Mouse (Mus musculus): ENCODE results near the gene Gm47791. TPM values are rescaled to one million over a fixed set of nuclear protein-coding genes. Genes with fewer than 3 reads are reported as not detected.
A peak's percentile ranks its signal among the peaks of the same experiment; 100 is the strongest.

Gm47791 gene
- polyA plus RNA-seq, 1 experiment from 2014 or later = not detected

DNA sequence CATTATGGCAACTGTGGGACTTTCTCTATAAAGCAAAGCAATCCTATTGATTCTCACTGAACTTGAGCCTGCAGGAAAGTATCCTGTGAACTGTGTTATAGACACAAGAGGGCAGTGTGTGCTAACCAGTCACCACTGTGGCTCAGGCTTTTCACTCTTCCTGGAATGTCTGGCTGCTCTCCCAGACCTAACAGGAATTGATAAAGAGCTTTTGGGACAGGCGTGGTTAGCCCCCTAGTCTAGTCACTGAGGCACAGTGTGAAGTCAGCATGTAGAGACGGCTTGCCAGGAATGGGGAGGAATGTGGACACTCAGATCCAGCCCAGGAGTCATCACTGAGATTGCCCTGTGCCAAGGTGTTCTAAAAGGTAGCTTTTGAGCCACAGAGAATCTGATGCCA is 16.4 kb upstream of the Gm47791 start:
- H3K9me3 ChIP-seq = no peaks in the 10 kb centered on the region
- H3K4me1 ChIP-seq = peaks cover 10% of the 10 kb centered on the region
- 2% methylated on average over 2 of the region's 2 CpGs for WGBS
- no peak overlapping the region for H3K4me3 ChIP-seq
- H3K9ac ChIP-seq = no peak overlapping the region
- H3K4me2 ChIP-seq = no peak overlapping the region
- peaks cover 4% of the 10 kb centered on the region; the same call in 1 of the 2 replicates for H3K27me3 ChIP-seq (replicated peaks)
- peak; percentile 74; the same call in 1 of the 2 replicates for ATAC-seq (ENCODE audit: extremely low read depth, insufficient number of reproducible peaks, low FRiP score, low TSS enrichment)
- H3K27ac ChIP-seq (replicated peaks) = 0 out of 2 replicates have a peak overlapping the region, but pooled peaks have one; percentile 8
- no peaks in the 10 kb centered on the region for H3K36me3 ChIP-seq

DNA sequence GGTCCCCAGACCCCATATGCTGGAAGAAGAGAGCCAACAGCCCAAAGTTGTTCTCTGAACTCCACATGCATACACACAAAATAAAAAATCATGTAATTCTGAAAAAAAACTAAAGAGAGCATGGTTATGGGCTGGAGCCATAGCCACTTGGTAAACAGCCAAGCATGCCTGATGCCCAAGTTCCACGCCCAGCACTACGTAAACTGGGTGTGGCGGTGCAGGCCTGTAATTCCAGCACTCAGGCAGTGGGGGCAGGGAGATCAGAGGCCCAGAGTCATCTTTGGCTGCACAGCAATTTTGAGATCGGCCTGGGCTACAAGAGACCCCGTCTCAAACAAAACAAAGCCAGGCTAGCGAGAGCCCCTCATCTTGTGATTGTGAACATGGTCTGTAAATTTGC is 14.5 kb upstream of the Gm47791 start:
- H3K9me3 ChIP-seq = no peaks in the 10 kb centered on the region
- H3K4me1 ChIP-seq = peaks cover 10% of the 10 kb centered on the region
- peaks cover 4% of the 10 kb centered on the region; the same call in 1 of the 2 replicates for H3K27me3 ChIP-seq (replicated peaks)
- 59% methylated on average over 6 of the region's 6 CpGs for WGBS
- no peak overlapping the region for H3K4me2 ChIP-seq
- no peak overlapping the region for H3K27ac ChIP-seq (replicated peaks)
- H3K4me3 ChIP-seq = no peak overlapping the region
- no peak for ATAC-seq (ENCODE audit: extremely low read depth, insufficient number of reproducible peaks, low FRiP score, low TSS enrichment)
- no peaks in the 10 kb centered on the region for H3K36me3 ChIP-seq
- no peak overlapping the region for H3K9ac ChIP-seq

GRCm38 (mm10) chr1:82783559-82783958 is 12.5 kb upstream of the Gm47791 start:
- peaks cover 10% of the 10 kb centered on the region for H3K4me1 ChIP-seq
- WGBS = 65% methylated on average over 3 of the region's 3 CpGs
- H3K36me3 ChIP-seq = no peaks in the 10 kb centered on the region

DNA sequence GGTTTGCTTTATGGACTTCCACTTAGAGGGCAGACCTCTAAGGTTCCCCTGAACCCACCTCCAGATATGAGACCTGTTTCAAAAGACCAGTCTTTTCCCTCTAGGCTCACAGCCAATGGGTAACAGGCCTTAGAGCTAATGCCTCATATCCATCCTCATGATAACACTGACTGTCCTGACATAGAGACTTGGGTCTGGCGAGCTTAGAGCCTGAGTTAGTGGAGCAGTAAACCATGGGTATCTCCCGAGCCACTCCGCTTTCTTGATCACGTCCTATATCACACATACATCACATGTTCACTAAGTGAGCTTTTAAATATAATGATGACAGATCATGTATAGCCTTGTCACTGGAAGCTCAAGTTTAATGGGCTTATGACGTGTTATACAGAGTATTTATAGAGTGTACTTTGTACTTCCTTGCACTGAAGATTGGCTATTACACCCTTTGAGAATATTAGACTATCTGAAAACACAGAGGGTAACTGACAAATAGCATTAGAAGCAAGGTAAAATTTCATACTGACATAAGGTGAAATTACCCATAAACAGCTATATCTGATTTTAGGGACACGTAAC is 8.4 kb upstream of the Gm47791 start:
- Histone ChIP-seq H3K27me3 (replicated peaks) (0 out of 2 replicates have a peak, but pooled peaks cover 4% of the 10 kb centered on the region), H3K36me3 (no peaks in the 10 kb centered on the region), H3K4me3 (no peak overlapping the region), H3K9ac (no peak overlapping the region), H3K4me1 (no peaks in the 10 kb centered on the region; the same call in 1 of the 2 replicates), H3K9me3 (no peaks in the 10 kb centered on the region), H3K4me2 (no peak overlapping the region), H3K27ac (replicated peaks) (no peak overlapping the region)
- ATAC-seq (ENCODE audit: extremely low read depth, insufficient number of reproducible peaks, low FRiP score, low TSS enrichment) = no peak
- 75% methylated on average over 6 of the region's 6 CpGs for WGBS

More at GRCm38 (mm10) chr1:82783559-82783958, 12.5 kb upstream of the Gm47791 start:
- Histone ChIP-seq H3K9me3 (no peaks in the 10 kb centered on the region), H3K4me2 (no peak overlapping the region), H3K27me3 (replicated peaks) (peaks cover 4% of the 10 kb centered on the region; the same call in 1 of the 2 replicates), H3K9ac (no peak overlapping the region), H3K27ac (replicated peaks) (no peak overlapping the region), H3K4me3 (no peak overlapping the region)
- no peak for ATAC-seq (ENCODE audit: extremely low read depth, insufficient number of reproducible peaks, low FRiP score, low TSS enrichment)

DNA sequence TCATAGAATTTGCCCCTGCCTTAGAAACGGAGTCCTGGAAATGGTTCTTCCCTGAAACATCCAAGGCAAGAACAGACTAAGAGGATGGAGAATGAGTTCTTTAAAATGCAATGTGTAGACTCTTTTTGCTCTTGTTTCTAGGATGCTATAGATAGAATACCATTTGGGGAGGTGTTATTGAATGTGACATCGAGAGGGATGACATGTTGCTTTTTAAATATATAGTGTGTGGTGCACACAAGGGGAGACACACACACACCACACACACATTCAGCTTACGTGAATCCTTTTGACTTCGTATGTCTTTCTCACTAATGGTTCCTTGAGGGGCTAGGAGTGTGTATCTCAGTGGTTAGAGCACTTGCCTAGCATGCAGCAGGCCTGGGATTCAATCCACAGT is 4.2 kb upstream of the Gm47791 start:
- peaks cover 6% of the 10 kb centered on the region; the same call in 1 of the 2 replicates for H3K4me1 ChIP-seq
- no peaks in the 10 kb centered on the region for H3K27me3 ChIP-seq (replicated peaks)
- no peaks in the 10 kb centered on the region for H3K9me3 ChIP-seq
- H3K4me2 ChIP-seq = no peak overlapping the region
- no peak for ATAC-seq (ENCODE audit: extremely low read depth, insufficient number of reproducible peaks, low FRiP score, low TSS enrichment)
- H3K27ac ChIP-seq (replicated peaks) = no peak overlapping the region
- no peak overlapping the region for H3K9ac ChIP-seq
- no peaks in the 10 kb centered on the region for H3K36me3 ChIP-seq
- WGBS = 87% methylated on average over 4 of the region's 4 CpGs
- H3K4me3 ChIP-seq = no peak overlapping the region

- no peaks in the 10 kb centered on the region for H3K9me3 ChIP-seq
- H3K27ac ChIP-seq (replicated peaks) = no peak overlapping the region
- no peak overlapping the region for H3K4me2 ChIP-seq
- H3K9ac ChIP-seq = no peak overlapping the region
- H3K36me3 ChIP-seq = no peaks in the 10 kb centered on the region
- H3K4me1 ChIP-seq = peaks cover 6% of the 10 kb centered on the region; the same call in 1 of the 2 replicates
- no peaks in the 10 kb centered on the region for H3K27me3 ChIP-seq (replicated peaks)
- ATAC-seq (ENCODE audit: extremely low read depth, insufficient number of reproducible peaks, low FRiP score, low TSS enrichment) = no peak
- WGBS = 59% methylated on average over 5 of the region's 5 CpGs
- H3K4me3 ChIP-seq = no peak overlapping the region
Measured at GRCm38 (mm10) chr1:82773208-82773607, 2.2 kb upstream of the Gm47791 start.

DNA sequence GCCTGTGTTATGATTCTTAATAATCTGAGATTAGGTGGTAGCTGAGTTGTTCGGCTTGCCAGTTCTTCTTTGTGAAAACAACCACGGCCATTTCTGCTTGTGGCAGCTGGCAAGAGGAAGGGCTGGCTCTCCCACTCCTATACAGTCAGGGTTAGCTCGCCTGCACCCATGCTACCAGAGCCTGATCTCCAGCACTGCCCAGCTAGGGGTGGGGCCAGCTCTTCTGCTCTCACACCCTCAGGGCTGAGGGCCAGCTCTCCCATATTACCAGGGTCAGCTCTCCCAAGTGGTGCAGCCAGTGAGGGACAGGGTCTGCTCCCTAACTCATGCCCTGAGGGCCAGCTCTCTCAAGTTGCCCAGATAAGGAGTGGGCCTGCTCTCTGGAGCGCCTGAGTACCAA is 1.4 kb upstream of the Gm47791 start:
- no peaks in the 10 kb centered on the region for H3K9me3 ChIP-seq
- no peak overlapping the region for H3K4me3 ChIP-seq
- H3K4me2 ChIP-seq = no peak overlapping the region
- no peaks in the 10 kb centered on the region for H3K36me3 ChIP-seq
- peaks cover 6% of the 10 kb centered on the region; the same call in 1 of the 2 replicates for H3K4me1 ChIP-seq
- ATAC-seq (ENCODE audit: extremely low read depth, insufficient number of reproducible peaks, low FRiP score, low TSS enrichment) = no peak
- WGBS = 81% methylated on average over 4 of the region's 4 CpGs
- H3K27ac ChIP-seq (replicated peaks) = no peak overlapping the region
- H3K9ac ChIP-seq = no peak overlapping the region
- no peaks in the 10 kb centered on the region for H3K27me3 ChIP-seq (replicated peaks)

- H3K9ac ChIP-seq = no peak within 1 kb of the TSS
- H3K4me2 ChIP-seq = no peak within 1 kb of the TSS
- H3K4me1 ChIP-seq = peaks cover 14% of the 10 kb centered on the region
- H3K27me3 ChIP-seq (replicated peaks) = no peaks in the 10 kb centered on the region
- no peak within 1 kb of the TSS for H3K4me3 ChIP-seq
- no peak within 1 kb of the TSS for H3K27ac ChIP-seq (replicated peaks)
- H3K36me3 ChIP-seq = no peaks in the 10 kb centered on the region
- WGBS = 60% methylated on average over 5 of the region's 5 CpGs
- ATAC-seq (ENCODE audit: extremely low read depth, insufficient number of reproducible peaks, low FRiP score, low TSS enrichment) = no peak
- no peaks in the 10 kb centered on the region for H3K9me3 ChIP-seq
Measured at GRCm38 (mm10) chr1:82768269-82768668, 2.8 kb downstream of the Gm47791 start, which contains the start of gene Tm4sf20. Tm4sf20 (minus strand) TSS chr1:82768461.

DNA sequence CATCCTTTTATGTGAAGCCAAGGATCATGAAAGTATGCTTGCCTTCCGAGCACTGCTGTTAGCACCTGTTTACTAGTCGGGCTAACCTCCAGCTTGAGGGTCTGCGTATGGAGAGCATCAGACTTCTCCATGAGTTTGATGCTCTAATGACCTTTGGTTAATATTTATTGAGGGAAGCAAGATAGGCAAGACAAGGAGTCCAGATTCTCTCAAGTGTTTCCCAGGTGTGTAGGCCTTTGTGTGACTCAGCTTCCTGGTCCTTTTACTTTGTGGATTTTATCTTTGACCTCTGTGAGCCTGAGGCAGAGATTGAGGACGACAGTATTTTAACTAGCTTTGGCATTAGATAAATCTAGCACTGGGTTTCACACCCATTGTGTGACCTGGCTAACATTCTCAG is 4.4 kb downstream of the Gm47791 start:
- Histone ChIP-seq H3K27ac (replicated peaks) (no peak overlapping the region), H3K4me3 (no peak overlapping the region), H3K9ac (no peak overlapping the region), H3K4me2 (no peak overlapping the region), H3K27me3 (replicated peaks) (no peaks in the 10 kb centered on the region), H3K9me3 (peaks cover 7% of the 10 kb centered on the region), H3K36me3 (peaks cover 12% of the 10 kb centered on the region), H3K4me1 (peaks cover 7% of the 10 kb centered on the region)
- WGBS = 49% methylated on average over 4 of the region's 4 CpGs
- ATAC-seq (ENCODE audit: extremely low read depth, insufficient number of reproducible peaks, low FRiP score, low TSS enrichment) = no peak

GRCm38 (mm10) chr1:82766227-82766626 is 4.8 kb downstream of the Gm47791 start:
- no peaks in the 10 kb centered on the region for H3K27me3 ChIP-seq (replicated peaks)
- no peak overlapping the region for H3K4me2 ChIP-seq
- H3K36me3 ChIP-seq = peaks cover 16% of the 10 kb centered on the region
- H3K9ac ChIP-seq = no peak overlapping the region
- H3K27ac ChIP-seq (replicated peaks) = no peak overlapping the region
- no peak for ATAC-seq (ENCODE audit: extremely low read depth, insufficient number of reproducible peaks, low FRiP score, low TSS enrichment)
- no peak overlapping the region for H3K4me3 ChIP-seq
- peaks cover 7% of the 10 kb centered on the region for H3K9me3 ChIP-seq
- peaks cover 7% of the 10 kb centered on the region for H3K4me1 ChIP-seq
- WGBS = 31% methylated on average over 1 of the region's 1 CpGs

- peaks cover 7% of the 10 kb centered on the region for H3K4me1 ChIP-seq
- H3K36me3 ChIP-seq = peaks cover 41% of the 10 kb centered on the region
- no peak for ATAC-seq (ENCODE audit: extremely low read depth, insufficient number of reproducible peaks, low FRiP score, low TSS enrichment)
- H3K27ac ChIP-seq (replicated peaks) = no peak overlapping the region
- WGBS = 73% methylated on average over 1 of the region's 1 CpGs
- no peak overlapping the region for H3K4me3 ChIP-seq
- H3K9me3 ChIP-seq = peaks cover 7% of the 10 kb centered on the region
- no peaks in the 10 kb centered on the region for H3K27me3 ChIP-seq (replicated peaks)
- no peak overlapping the region for H3K9ac ChIP-seq
- H3K4me2 ChIP-seq = no peak overlapping the region
Measured at GRCm38 (mm10) chr1:82762274-82762673, 8.8 kb downstream of the Gm47791 start.
